Mouse (Mus musculus): ENCODE measurements around the gene Kifc5b. TPM values are rescaled to one million over a fixed set of nuclear protein-coding genes. Genes with fewer than 3 reads are reported as not detected.
A peak's percentile ranks its signal among the peaks of the same experiment; 100 is the strongest.
"Not testable (repeated sequence)": the region's sequence is repeated elsewhere in the genome, so short reads cannot be mapped to it uniquely, and the experiment has no call there.

Kifc5b gene
- total RNA-seq, 2 experiments from 2014 or later = 15.0 to 15.2 TPM

GRCm38 (mm10) chr17:26971247-26971905 lies 54.5 kb downstream of the Kifc5b start:
- no peak for DNase-seq

DNA sequence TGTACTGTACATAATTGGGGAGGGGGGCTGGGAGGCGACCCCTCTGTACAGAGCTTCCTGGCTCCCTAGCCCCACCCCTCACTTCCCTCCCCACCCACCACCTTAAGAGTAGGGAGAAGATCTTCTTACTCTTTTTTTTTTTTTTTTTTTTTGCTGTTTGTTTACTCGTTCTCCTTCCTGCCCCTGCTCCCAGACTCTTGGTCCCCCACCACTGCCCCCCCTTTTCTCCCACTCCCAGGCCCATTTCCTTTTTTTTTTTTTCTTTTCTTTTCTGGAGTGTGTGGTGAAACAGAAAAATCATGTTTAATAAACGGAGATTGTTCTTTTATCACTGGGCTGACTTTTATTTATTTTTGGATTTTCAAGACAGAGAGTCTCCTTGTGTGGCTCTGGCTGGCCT lies 55.2 kb downstream of the Kifc5b start:
- DNase-seq = no peak

DNA sequence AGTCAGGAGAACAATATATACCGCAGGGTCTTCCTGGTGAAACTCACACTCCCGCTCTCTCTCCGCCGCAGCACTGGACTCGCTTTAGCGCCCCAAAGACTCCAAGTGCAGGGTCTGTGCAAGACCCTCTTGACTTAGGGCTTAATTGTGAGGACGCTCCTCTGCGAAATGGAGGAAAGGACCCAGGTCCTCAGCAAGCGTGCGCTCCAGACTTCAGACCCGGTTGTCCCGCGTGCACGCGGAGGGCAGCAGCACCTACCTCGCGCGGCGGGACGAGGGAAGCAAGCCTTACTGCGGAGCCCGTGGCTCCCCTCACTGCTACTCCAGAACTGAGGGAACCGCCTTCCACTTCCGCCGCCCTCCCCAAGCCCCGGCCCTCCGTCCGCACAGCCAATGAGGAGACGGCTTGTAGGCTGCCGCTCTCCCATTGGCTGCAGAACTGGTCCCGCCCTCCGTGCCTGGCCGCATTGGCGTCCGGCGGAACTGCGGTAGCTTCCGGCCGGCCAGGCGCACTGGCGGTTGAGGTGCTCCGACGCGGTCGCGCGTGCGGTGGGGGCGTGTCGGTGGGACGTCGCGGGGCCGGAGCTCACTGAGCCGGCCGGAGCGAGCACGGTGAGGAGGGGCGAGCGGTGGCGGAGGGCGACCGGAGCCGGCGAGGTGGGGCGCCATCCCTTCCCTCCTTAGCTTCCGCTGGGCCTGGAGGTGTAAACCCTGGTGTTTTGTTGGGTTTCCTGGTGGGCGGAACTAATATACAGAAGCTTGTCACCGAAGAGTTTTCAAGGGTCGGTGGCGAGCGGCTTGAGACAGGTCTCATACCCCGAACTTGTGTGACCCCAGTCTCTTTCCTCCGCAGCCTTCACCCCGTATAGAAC lies 56.0 kb downstream of the Kifc5b start, which contains the start of gene Zbtb9:
TSS of gene Zbtb9 (plus strand) at position 465 of the 872 bp plus-strand sequence.
- peak; percentile 97 for DNase-seq

- no peak for DNase-seq
Observed at GRCm38 (mm10) chr17:26974547-26974946, 57.7 kb downstream of the Kifc5b start.

GRCm38 (mm10) chr17:26975415-26975814 lies 58.5 kb downstream of the Kifc5b start:
- no peak for DNase-seq

- DNase-seq = not testable (repeated sequence)
Observed at GRCm38 (mm10) chr17:26977354-26977753, 60.5 kb downstream of the Kifc5b start.

DNA sequence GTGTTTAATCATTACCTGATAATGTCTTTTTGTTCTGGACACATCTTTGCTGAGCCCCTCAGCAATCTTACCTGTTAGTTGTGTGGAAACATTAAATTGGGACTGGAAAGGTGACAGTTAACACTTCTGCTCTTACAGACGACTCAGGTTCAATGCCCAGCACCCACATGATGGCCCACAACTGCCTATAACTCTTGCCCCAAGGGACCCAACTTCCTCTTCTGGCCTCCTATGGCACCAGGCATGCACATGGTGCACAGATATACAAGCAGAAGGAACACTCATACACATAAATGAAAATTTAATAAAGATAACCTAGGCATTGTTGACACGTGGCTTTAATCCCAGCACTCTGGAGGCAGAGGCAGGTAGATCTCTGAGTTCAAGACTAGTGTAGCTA lies 62.5 kb downstream of the Kifc5b start:
- DNase-seq = no peak

GRCm38 (mm10) chr17:26981050-26981449 lies 64.2 kb downstream of the Kifc5b start:
- no peak for DNase-seq

Small RNAs within 50 kb of the gene (microRNA-seq; reads per million reads assigned to microRNA genes)
- 0 reads per million in 2 experiments for gene Gm27775
- gene Mir3083 = 0.20 to 0.35 reads per million in 2 experiments
- gene Mir6968 = 2.4 to 2.7 reads per million in 2 experiments

Other genes starting within 250 kb of the Kifc5b start
- 10 to 100 TPM; 17.5 to 20.8 TPM for gene Crebrf, start 201.4 kb upstream of the Kifc5b start, total RNA-seq (2021)
- gene Bnip1, start 136.0 kb upstream of the Kifc5b start, total RNA-seq (2021) = 10 to 100 TPM; 41.4 to 43.0 TPM
- 100 to 1,000 TPM; 123 to 128 TPM for gene Nkx2-5, start 72.1 kb upstream of the Kifc5b start, total RNA-seq (2021)
- gene Phf1, start 16.0 kb downstream of the Kifc5b start, total RNA-seq (2021) = 1 to 10 TPM; 9.9 to 10.0 TPM
- gene Cuta, start 22.5 kb downstream of the Kifc5b start, total RNA-seq (2021) = 100 to 1,000 TPM in 1 of 2 experiments, 10 to 100 TPM in 1; 97.2 to 106 TPM
- gene Syngap1, start 24.2 kb downstream of the Kifc5b start, total RNA-seq (2021) = 10 to 100 TPM; 12.6 to 13.4 TPM
- 1 to 10 TPM; 3.9 to 5.5 TPM for gene Zbtb9, start 56.1 kb downstream of the Kifc5b start, total RNA-seq (2021)
- gene Bak1, start 111.9 kb downstream of the Kifc5b start, total RNA-seq (2021) = 10 to 100 TPM; 46.8 to 52.4 TPM
- gene Itpr3, start 140.2 kb downstream of the Kifc5b start, total RNA-seq (2021) = 1 to 10 TPM; 7.5 to 8.2 TPM
- gene Uqcc2, start 216.8 kb downstream of the Kifc5b start, total RNA-seq (2021) = 100 to 1,000 TPM; 256 to 274 TPM

Measured in heart, postnatal 4 days (tissue).